Mouse (Mus musculus): ENCODE data around the gene Tmem184b. TPM values are rescaled to one million over a fixed set of nuclear protein-coding genes. Genes with fewer than 3 reads are reported as not detected.

The Tmem184b gene
- polyA plus RNA-seq, 1 experiment from 2014 or later, result 56.6 TPM

DNA sequence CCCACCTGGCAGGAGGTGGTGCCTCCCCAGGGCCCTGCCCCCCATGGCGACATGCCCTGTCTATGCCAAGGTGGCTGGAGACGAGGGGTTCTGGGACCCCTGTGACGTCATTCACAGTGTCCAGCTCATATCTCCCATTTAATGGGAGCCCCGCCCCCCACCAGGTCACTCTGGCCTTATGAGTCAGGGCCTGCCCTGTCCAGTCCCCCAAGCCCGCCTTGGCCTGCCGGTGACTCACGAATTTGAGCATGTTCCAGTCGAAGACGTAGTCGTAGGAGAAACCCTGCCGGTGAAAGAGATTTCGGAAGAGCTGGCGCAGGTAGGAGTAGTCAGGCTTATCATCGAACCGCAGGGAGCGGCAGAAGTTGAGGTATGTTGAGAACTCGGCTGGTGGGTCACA is 21.2 kb upstream of the Tmem184b start:
- ATAC-seq (replicated peaks; ENCODE audit: low FRiP score, low TSS enrichment, low read depth) (no peak), DNase-seq (ENCODE audit: low spot score) (no peak)
- Histone ChIP-seq H3K27ac (ENCODE audit: low read depth) (no peak overlapping the region), H3K4me2 (ENCODE audit: low read length) (no peak overlapping the region), H3K27me3 (replicated peaks; ENCODE audit: control insufficient read depth, insufficient read depth, low read length) (no peaks in the 10 kb centered on the region), H3K9ac (ENCODE audit: low read length) (no peak overlapping the region), H3K4me1 (replicated peaks; ENCODE audit: control insufficient read depth, insufficient read depth, low read length) (0 out of 2 replicates have a peak, but pooled peaks cover 4% of the 10 kb centered on the region), H3K4me3 (ENCODE audit: low read depth, low read length) (no peak overlapping the region), H3K9me3 (ENCODE audit: control insufficient read depth, low read length) (no peaks in the 10 kb centered on the region), H3K36me3 (ENCODE audit: control insufficient read depth, insufficient read depth, low read length) (peaks cover 96% of the 10 kb centered on the region)
- WGBS, result 92% methylated on average over 17 of the region's 17 CpGs

DNA sequence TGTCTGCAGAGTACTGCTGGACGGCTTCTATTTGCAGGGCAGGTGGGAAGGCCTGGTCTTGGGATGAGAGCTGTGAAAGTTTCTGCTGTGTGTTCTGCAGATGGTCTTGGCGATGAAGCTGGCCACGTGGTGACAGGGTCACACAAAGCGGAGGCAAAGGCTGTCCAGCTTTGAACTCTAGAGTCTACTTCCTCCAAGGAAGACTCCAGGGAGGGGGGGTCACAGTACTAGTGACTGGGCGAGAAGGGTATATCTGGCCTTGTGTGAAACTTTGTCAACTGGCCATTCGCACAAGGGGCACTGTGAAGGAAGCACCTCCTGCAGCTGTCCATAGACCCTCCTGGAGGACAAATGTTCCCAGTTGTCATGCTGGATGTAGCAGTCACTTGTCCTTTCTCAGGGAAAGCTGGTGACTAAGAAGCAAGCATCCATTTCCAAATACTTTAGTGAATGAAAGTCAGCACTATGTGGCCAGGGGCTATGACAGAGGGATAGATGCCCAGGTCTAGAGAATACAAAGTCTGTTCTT is 19.4 kb upstream of the Tmem184b start:
- H3K27ac ChIP-seq (ENCODE audit: low read depth), result no peak overlapping the region
- no peak overlapping the region for H3K4me3 ChIP-seq (ENCODE audit: low read depth, low read length)
- 67% methylated on average over 6 of the region's 6 CpGs for WGBS
- no peaks in the 10 kb centered on the region for H3K27me3 ChIP-seq (replicated peaks; ENCODE audit: control insufficient read depth, insufficient read depth, low read length)
- H3K36me3 ChIP-seq (ENCODE audit: control insufficient read depth, insufficient read depth, low read length), result peaks cover 95% of the 10 kb centered on the region
- no peak for DNase-seq (ENCODE audit: low spot score)
- no peak for ATAC-seq (replicated peaks; ENCODE audit: low FRiP score, low TSS enrichment, low read depth)
- H3K9ac ChIP-seq (ENCODE audit: low read length), result no peak overlapping the region
- H3K4me2 ChIP-seq (ENCODE audit: low read length), result no peak overlapping the region
- H3K4me1 ChIP-seq (replicated peaks; ENCODE audit: control insufficient read depth, insufficient read depth, low read length), result 0 out of 2 replicates have a peak, but pooled peaks cover 4% of the 10 kb centered on the region
- H3K9me3 ChIP-seq (ENCODE audit: control insufficient read depth, low read length), result no peaks in the 10 kb centered on the region

DNA sequence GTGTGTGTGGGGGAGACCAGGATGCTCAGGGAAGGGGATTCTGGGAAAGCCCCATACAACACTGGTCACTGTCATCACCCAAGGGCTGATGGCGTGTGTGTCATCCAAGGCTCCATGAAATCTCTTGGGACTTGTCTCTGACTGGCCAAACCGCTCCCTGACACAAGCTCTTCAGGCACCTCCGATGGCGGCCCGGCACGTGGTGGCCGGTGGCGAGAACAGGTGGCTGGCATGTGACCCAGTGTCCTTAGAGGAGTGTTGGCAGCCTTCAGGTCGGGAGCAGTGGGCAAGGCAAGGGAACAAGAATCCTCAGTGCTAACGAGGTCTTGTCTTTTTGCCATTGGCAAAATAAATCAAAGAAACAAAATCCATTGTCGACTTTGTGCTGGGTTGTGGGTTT is 15.3 kb upstream of the Tmem184b start:
- 0 out of 2 replicates have a peak, but pooled peaks cover 4% of the 10 kb centered on the region for H3K4me1 ChIP-seq (replicated peaks; ENCODE audit: control insufficient read depth, insufficient read depth, low read length)
- no peak overlapping the region for H3K27ac ChIP-seq (ENCODE audit: low read depth)
- DNase-seq (ENCODE audit: low spot score) (no peak), ATAC-seq (replicated peaks; ENCODE audit: low FRiP score, low TSS enrichment, low read depth) (no peak)
- H3K27me3 ChIP-seq (replicated peaks; ENCODE audit: control insufficient read depth, insufficient read depth, low read length), result no peaks in the 10 kb centered on the region
- 92% methylated on average over 11 of the region's 11 CpGs for WGBS
- H3K4me3 ChIP-seq (ENCODE audit: low read depth, low read length), result no peak overlapping the region
- no peaks in the 10 kb centered on the region for H3K9me3 ChIP-seq (ENCODE audit: control insufficient read depth, low read length)
- H3K9ac ChIP-seq (ENCODE audit: low read length), result no peak overlapping the region
- peaks cover 68% of the 10 kb centered on the region for H3K36me3 ChIP-seq (ENCODE audit: control insufficient read depth, insufficient read depth, low read length)
- no peak overlapping the region for H3K4me2 ChIP-seq (ENCODE audit: low read length)

DNA sequence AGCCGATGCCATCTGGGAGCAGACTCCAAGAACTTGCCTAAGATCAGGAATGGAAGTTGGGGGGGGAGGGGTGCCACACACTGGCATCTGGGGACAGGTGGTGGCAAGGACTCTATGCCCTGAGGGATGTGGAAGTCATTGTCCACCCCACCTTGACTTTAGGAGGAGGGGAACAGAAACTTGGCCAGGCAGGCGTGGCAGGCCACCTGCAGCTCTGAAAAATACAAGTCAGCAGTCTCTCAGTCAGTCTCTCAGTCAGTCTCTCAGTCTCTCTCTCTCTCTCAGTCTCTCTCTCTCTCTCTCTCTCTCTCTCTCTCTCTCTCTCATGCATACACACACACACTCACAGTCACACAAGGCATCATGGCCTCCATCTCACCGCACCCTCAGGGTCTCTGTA is 14.9 kb upstream of the Tmem184b start:
- H3K27me3 ChIP-seq (replicated peaks; ENCODE audit: control insufficient read depth, insufficient read depth, low read length), result no peaks in the 10 kb centered on the region
- ATAC-seq (replicated peaks; ENCODE audit: low FRiP score, low TSS enrichment, low read depth) (no peak), DNase-seq (ENCODE audit: low spot score) (no peak)
- H3K9ac ChIP-seq (ENCODE audit: low read length), result no peak overlapping the region
- no peak overlapping the region for H3K4me2 ChIP-seq (ENCODE audit: low read length)
- WGBS, result 86% methylated on average over 3 of the region's 3 CpGs
- H3K4me1 ChIP-seq (replicated peaks; ENCODE audit: control insufficient read depth, insufficient read depth, low read length), result 0 out of 2 replicates have a peak, but pooled peaks cover 4% of the 10 kb centered on the region
- peaks cover 64% of the 10 kb centered on the region for H3K36me3 ChIP-seq (ENCODE audit: control insufficient read depth, insufficient read depth, low read length)
- H3K4me3 ChIP-seq (ENCODE audit: low read depth, low read length), result no peak overlapping the region
- H3K9me3 ChIP-seq (ENCODE audit: control insufficient read depth, low read length), result no peaks in the 10 kb centered on the region
- H3K27ac ChIP-seq (ENCODE audit: low read depth), result no peak overlapping the region

DNA sequence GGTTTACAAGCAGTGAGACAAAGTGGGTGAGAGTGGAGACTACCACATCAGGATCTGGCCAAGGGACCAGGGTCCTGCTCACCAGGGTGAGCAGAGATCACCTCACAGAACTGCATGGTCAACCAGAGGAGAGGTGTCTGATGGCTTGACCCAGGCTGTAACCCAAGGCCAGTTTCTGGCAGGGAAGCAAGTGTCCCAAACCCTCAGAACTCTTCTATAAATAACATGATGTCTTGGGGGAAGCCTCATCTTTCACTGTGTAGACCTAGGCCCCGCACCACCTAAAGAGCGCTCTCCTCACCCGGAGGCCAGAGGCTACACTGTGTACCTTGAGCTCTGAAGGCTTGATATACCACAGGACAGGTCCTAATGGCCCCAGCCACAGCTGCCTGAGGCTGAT is 14.0 kb upstream of the Tmem184b start:
- 91% methylated on average over 3 of the region's 3 CpGs for WGBS
- H3K9ac ChIP-seq (ENCODE audit: low read length), result no peak overlapping the region
- 0 out of 2 replicates have a peak, but pooled peaks cover under 1% of the 10 kb centered on the region for H3K4me1 ChIP-seq (replicated peaks; ENCODE audit: control insufficient read depth, insufficient read depth, low read length)
- no peak overlapping the region for H3K4me2 ChIP-seq (ENCODE audit: low read length)
- H3K4me3 ChIP-seq (ENCODE audit: low read depth, low read length), result no peak overlapping the region
- H3K27me3 ChIP-seq (replicated peaks; ENCODE audit: control insufficient read depth, insufficient read depth, low read length), result no peaks in the 10 kb centered on the region
- peaks cover 55% of the 10 kb centered on the region for H3K36me3 ChIP-seq (ENCODE audit: control insufficient read depth, insufficient read depth, low read length)
- no peak overlapping the region for H3K27ac ChIP-seq (ENCODE audit: low read depth)
- DNase-seq (ENCODE audit: low spot score) (no peak), ATAC-seq (replicated peaks; ENCODE audit: low FRiP score, low TSS enrichment, low read depth) (no peak)
- H3K9me3 ChIP-seq (ENCODE audit: control insufficient read depth, low read length), result no peaks in the 10 kb centered on the region

DNA sequence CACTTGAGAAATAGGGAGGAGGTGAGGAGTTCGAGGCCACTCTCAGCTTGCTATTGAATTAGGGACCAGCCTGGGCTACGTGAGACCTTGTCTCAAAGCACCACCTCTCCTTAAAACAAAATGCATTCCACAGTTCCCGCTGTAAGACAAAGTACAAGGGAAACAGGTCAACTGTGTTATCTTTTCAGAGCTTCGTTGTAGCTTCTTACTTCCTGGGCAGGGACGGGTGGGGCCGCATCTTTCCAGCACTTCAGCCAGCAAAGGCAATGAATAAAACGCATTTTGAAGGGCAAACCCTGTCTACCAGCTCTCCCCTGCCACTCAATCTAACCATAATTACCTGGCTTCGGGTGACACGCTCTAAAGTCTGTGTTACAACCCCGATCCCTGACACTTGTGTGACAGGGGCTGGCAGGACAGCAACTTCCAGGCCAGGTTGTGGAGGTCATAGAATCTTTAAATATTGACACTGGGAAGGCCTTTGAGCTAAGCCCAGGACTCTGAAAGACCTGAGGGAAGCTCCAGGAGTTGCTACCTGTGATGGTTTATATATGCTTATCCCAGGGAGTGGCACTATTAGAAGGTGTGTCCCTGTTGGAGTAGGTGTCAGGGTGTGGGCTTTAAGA is 13.2 kb upstream of the Tmem184b start:
- no peak overlapping the region for H3K4me3 ChIP-seq (ENCODE audit: low read depth, low read length)
- DNase-seq (ENCODE audit: low spot score) (no peak), ATAC-seq (replicated peaks; ENCODE audit: low FRiP score, low TSS enrichment, low read depth) (no peak)
- H3K9ac ChIP-seq (ENCODE audit: low read length), result no peak overlapping the region
- H3K27me3 ChIP-seq (replicated peaks; ENCODE audit: control insufficient read depth, insufficient read depth, low read length), result no peaks in the 10 kb centered on the region
- H3K9me3 ChIP-seq (ENCODE audit: control insufficient read depth, low read length), result no peaks in the 10 kb centered on the region
- no peaks in the 10 kb centered on the region for H3K4me1 ChIP-seq (replicated peaks; ENCODE audit: control insufficient read depth, insufficient read depth, low read length)
- 82% methylated on average over 10 of the region's 10 CpGs for WGBS
- H3K27ac ChIP-seq (ENCODE audit: low read depth), result no peak overlapping the region
- H3K4me2 ChIP-seq (ENCODE audit: low read length), result no peak overlapping the region
- peaks cover 47% of the 10 kb centered on the region for H3K36me3 ChIP-seq (ENCODE audit: control insufficient read depth, insufficient read depth, low read length)

DNA sequence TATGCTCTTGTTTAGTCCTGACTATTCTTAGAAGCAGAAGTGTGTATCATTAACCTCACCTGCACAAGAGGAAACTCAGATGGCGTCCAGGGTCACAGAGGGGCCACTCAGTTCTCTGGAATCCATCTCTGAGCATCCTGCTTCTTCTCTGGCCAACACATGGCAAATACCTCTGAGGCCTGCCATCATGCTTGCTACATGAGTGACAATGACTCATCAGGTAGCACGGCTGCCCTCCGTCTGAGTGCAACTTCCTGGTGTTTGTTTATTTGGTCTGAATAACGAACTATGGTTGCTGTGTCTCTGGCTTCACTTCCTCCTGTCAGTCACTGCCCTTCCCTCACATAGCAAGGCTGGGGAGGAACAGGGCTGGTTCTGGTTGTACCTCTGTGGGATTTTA is 11.1 kb upstream of the Tmem184b start:
- no peak for DNase-seq (ENCODE audit: low spot score)
- no peak overlapping the region for H3K27ac ChIP-seq (ENCODE audit: low read depth)
- no peak overlapping the region for H3K9ac ChIP-seq (ENCODE audit: low read length)
- H3K4me1 ChIP-seq (replicated peaks; ENCODE audit: control insufficient read depth, insufficient read depth, low read length), result no peaks in the 10 kb centered on the region
- no peak overlapping the region for H3K4me2 ChIP-seq (ENCODE audit: low read length)
- no peaks in the 10 kb centered on the region for H3K9me3 ChIP-seq (ENCODE audit: control insufficient read depth, low read length)
- no peaks in the 10 kb centered on the region for H3K27me3 ChIP-seq (replicated peaks; ENCODE audit: control insufficient read depth, insufficient read depth, low read length)
- 23% methylated on average over 4 of the region's 4 CpGs for WGBS
- no peak for ATAC-seq (replicated peaks; ENCODE audit: low FRiP score, low TSS enrichment, low read depth)
- H3K4me3 ChIP-seq (ENCODE audit: low read depth, low read length), result no peak overlapping the region
- H3K36me3 ChIP-seq (ENCODE audit: control insufficient read depth, insufficient read depth, low read length), result peaks cover 27% of the 10 kb centered on the region

DNA sequence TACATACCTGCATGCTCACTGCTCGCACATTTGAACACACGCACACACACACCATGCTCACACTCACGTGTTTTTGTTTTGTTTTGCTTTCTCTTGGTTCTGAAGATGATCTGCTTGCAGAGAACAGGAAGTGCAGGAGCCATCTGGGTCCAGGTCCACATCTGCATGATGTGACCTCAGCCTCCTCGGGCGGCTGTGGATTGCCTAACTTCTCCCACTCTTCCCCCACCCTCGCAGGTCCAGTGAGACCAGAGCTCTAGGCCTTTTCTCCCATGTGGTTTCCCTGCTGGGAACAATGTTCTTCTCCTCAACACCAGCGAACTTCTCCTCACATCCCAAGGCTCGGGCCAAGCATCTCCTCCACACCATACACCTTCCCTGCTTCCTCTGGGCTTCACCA is 10.4 kb upstream of the Tmem184b start:
- ATAC-seq (replicated peaks; ENCODE audit: low FRiP score, low TSS enrichment, low read depth) (no peak), DNase-seq (ENCODE audit: low spot score) (no peak)
- no peak overlapping the region for H3K27ac ChIP-seq (ENCODE audit: low read depth)
- no peaks in the 10 kb centered on the region for H3K9me3 ChIP-seq (ENCODE audit: control insufficient read depth, low read length)
- H3K9ac ChIP-seq (ENCODE audit: low read length), result no peak overlapping the region
- H3K4me2 ChIP-seq (ENCODE audit: low read length), result no peak overlapping the region
- WGBS, result 71% methylated on average over 8 of the region's 8 CpGs
- peaks cover 20% of the 10 kb centered on the region for H3K36me3 ChIP-seq (ENCODE audit: control insufficient read depth, insufficient read depth, low read length)
- no peak overlapping the region for H3K4me3 ChIP-seq (ENCODE audit: low read depth, low read length)
- H3K4me1 ChIP-seq (replicated peaks; ENCODE audit: control insufficient read depth, insufficient read depth, low read length), result no peaks in the 10 kb centered on the region
- no peaks in the 10 kb centered on the region for H3K27me3 ChIP-seq (replicated peaks; ENCODE audit: control insufficient read depth, insufficient read depth, low read length)

DNA sequence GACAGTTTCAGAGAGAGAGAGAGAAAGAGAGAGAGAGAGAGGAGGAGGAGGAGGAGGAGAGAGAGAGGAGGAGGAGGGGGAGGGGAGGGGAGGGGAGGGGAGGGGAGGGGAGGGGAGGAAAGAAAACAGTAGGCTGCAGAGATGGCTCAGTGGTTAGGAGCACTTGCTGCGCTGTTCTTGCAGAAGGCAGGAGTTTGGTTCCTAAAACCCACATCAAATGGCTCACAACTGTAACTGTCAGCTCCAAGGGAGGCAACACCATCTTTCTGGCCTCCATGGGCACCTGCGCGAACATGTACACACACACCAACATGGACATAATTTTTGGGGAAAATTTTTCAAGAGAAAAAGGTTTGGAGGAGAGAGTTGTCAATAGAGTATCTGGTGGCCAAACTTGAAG is 9.8 kb upstream of the Tmem184b start:
- 94% methylated on average over 3 of the region's 3 CpGs for WGBS
- Histone ChIP-seq H3K27me3 (replicated peaks; ENCODE audit: control insufficient read depth, insufficient read depth, low read length) (no peaks in the 10 kb centered on the region), H3K4me2 (ENCODE audit: low read length) (no peak overlapping the region), H3K4me3 (ENCODE audit: low read depth, low read length) (no peak overlapping the region), H3K9ac (ENCODE audit: low read length) (no peak overlapping the region), H3K4me1 (replicated peaks; ENCODE audit: control insufficient read depth, insufficient read depth, low read length) (no peaks in the 10 kb centered on the region), H3K36me3 (ENCODE audit: control insufficient read depth, insufficient read depth, low read length) (peaks cover 14% of the 10 kb centered on the region), H3K9me3 (ENCODE audit: control insufficient read depth, low read length) (no peaks in the 10 kb centered on the region), H3K27ac (ENCODE audit: low read depth) (no peak overlapping the region)
- no peak for DNase-seq (ENCODE audit: low spot score)
- no peak for ATAC-seq (replicated peaks; ENCODE audit: low FRiP score, low TSS enrichment, low read depth)

Data from intestine, embryonic 14.5 days (tissue).